Mouse (Mus musculus) R1 (cell line): ENCODE results near the gene Ccdc122.
"Not testable (repeated sequence)": the region's sequence is repeated elsewhere in the genome, so short reads cannot be mapped to it uniquely, and the experiment has no call there.

ENCODE experiments used
- DNase-seq: peaks from one replicate; pipeline ENCODE4 v3.0.0-alpha.2; 2018; ENCODE audit warnings: low read depth, low spot score

The Ccdc122 gene

GRCm38 (mm10) chr14:77110622-77111021 lies 74.0 kb downstream of the Ccdc122 start:
- DNase-seq: not testable (repeated sequence)

- no peak for DNase-seq
Measured at GRCm38 (mm10) chr14:77130612-77131011, 94.0 kb downstream of the Ccdc122 start.

DNA sequence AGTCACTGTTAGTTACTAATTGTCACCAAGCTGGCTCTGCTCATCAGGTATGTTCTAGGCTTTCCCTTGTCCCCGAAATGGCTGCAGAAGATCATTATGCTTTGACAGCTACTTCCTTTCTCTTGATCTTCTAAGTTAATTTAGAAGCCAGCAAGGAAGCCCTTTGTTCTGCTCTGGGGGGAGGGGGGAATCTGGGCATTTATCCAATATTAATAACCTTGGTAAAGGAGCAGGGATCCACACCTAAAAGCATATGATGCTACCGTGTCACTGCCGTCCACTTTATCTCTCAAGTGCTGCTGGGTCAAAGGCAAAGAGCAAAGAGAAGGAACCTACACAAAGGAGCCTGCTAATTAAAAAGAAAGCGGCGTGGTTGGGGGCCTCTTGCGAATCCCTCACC lies 100.4 kb downstream of the Ccdc122 start:
- no peak for DNase-seq

- peak; percentile 82 for DNase-seq
Measured at GRCm38 (mm10) chr14:77141324-77142282, 105.0 kb downstream of the Ccdc122 start.

DNA sequence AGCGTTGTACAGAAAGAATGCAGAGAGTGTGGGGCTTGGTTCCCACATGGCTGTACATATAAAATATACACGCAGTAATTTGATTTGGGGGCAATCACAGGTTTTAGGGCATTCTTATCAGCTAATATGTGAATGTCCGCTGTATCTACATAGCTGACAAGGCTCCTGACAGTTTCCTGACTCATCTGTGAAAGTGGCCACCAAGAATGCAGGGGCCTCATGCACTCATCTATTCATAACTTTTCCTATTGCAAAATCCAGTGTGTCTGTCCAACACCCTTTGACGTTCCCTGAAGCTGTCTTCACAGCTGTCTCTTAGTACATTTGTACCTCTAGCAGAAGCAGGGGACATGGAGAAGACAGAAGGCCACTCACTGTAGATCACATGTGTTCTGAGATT lies 108.5 kb downstream of the Ccdc122 start:
- DNase-seq: no peak

DNA sequence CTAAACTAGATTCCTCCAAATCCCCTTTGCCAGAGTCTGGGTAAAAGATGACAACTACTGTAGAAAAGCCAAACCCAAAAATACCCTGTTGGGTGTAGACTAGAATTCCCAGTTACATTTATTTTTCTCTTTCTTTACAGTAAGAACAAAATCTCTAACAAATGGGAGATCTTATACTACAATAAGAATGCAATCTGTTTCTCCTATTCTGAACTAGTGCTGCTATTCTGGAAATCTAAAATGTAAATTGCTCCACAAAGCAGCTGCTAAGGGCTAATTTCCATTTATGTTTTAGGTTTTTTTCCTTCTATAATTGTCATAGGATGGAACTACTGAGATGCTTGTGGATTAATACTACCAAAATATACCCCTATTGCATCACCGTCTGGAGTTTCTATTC lies 111.1 kb downstream of the Ccdc122 start:
- no peak for DNase-seq

GRCm38 (mm10) chr14:77150556-77150955 lies 114.0 kb downstream of the Ccdc122 start:
- DNase-seq: peak; percentile 48

- no peak for DNase-seq
Measured at GRCm38 (mm10) chr14:77151431-77151830, 114.9 kb downstream of the Ccdc122 start.

- peak; percentile 86 for DNase-seq
Measured at GRCm38 (mm10) chr14:77156222-77156910, 119.8 kb downstream of the Ccdc122 start, which contains the start of gene Enox1. Gene Enox1 (plus strand): TSS chr14:77156763.

GRCm38 (mm10) chr14:77156911-77157504 lies 120.4 kb downstream of the Ccdc122 start:
- DNase-seq: peak; percentile 47

DNA sequence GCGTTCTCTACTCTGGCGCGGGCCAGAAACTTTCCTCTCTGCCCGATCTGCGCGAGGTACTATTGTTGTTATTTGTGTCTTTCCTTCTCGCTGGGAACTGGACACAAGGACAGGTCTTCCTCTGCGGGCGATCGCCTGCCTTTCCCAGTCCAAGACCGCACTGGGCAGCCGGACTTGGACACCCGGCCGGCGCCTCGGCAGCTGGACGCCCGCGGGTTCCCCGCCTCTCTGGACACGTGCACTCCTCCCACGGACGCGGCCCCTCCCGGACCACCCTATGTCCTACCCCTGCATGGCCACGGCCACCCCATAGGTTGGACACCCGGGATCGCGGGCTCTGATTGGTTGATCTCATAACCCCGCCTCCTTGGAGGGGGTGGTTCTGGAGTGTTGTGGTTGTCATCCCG lies 120.9 kb downstream of the Ccdc122 start:
- peak; percentile 59 for DNase-seq

GRCm38 (mm10) chr14:77159397-77159796 lies 122.8 kb downstream of the Ccdc122 start:
- DNase-seq: no peak
